Mouse (Mus musculus) liver, postnatal 0 days (tissue): Measurements from ENCODE around the gene Baz1a. TPM values are rescaled to one million over a fixed set of nuclear protein-coding genes. Genes with fewer than 3 reads are reported as not detected.

Experiments used
- ATAC-seq: fragments of 200-750 bp; cut with Nextera tagmentation; 2 replicates; pipeline ENCODE4 v1.8.0; 2017; ENCODE audit warnings: mild to moderate bottlenecking, moderate library complexity
- DNase-seq: peaks from one replicate; pipeline ENCODE4 v3.0.0-alpha.2; 2016
- H3K27ac ChIP-seq: fragments of 300-500 bp; sonication (generic); 2 replicates; pipeline ENCODE4 v1.5.1; 2014; ENCODE audit warnings: antibody characterized with exemption, moderate library complexity, mild to moderate bottlenecking, low read depth
- H3K27me3 ChIP-seq: fragments of 300-500 bp; sonication (generic); 2 replicates; pipeline ENCODE4 v1.6.1; 2014; ENCODE audit warnings: low read length, control low read depth, mixed read lengths; ENCODE audit not compliant: insufficient read depth
- H3K36me3 ChIP-seq: fragments of 300-500 bp; sonication (generic); replicated peaks from 2 replicates; pipeline ENCODE4 v1.6.1; 2014; ENCODE audit warnings: mild to moderate bottlenecking, control low read depth, low read length, moderate library complexity, mixed read lengths; ENCODE audit not compliant: insufficient read depth
- H3K4me1 ChIP-seq: fragments of 300-500 bp; sonication (generic); 2 replicates; pipeline ENCODE4 v1.6.1; 2014; ENCODE audit warnings: antibody characterized with exemption, mild to moderate bottlenecking, control low read depth; ENCODE audit not compliant: insufficient read depth
- H3K4me2 ChIP-seq: fragments of 300-500 bp; sonication (generic); 2 replicates; pipeline ENCODE4 v1.6.1; 2014; ENCODE audit warnings: low read depth, mild to moderate bottlenecking, low read length, moderate library complexity, mixed read lengths
- H3K4me3 ChIP-seq: fragments of 300-500 bp; sonication (generic); 2 replicates; pipeline ENCODE4 v1.5.1; 2014; ENCODE audit warnings: low read depth, low read length
- H3K9ac ChIP-seq: fragments of 300-500 bp; sonication (generic); replicated peaks from 2 replicates; pipeline ENCODE4 v1.6.1; 2014; ENCODE audit warnings: mild to moderate bottlenecking, moderate library complexity
- H3K9me3 ChIP-seq: fragments of 300-500 bp; sonication (generic); 2 replicates; pipeline ENCODE4 v1.6.1; 2016; ENCODE audit warnings: mild to moderate bottlenecking, control low read depth, low read length, mixed read lengths
- CTCF ChIP-seq: sonication (generic); IDR thresholded peaks from 2 replicates; pipeline ENCODE4 v1.5.1; 2016; ENCODE audit warnings: antibody characterized with exemption, low read depth
- EP300 ChIP-seq: IDR thresholded peaks from 2 replicates; pipeline ENCODE4 v1.6.1; 2016; ENCODE audit warnings: antibody characterized with exemption, low read depth, mild to moderate bottlenecking
- WGBS: fragments of 180-500 bp; shearing (Covaris S2); extraction: QIAGEN DNeasy Blood & Tissue Kit; methylation state at CpG from one replicate; pipeline ENCODE4 v1.1.7; 2014; ENCODE audit not compliant: insufficient replicate concordance; 5-methylcytosine and 5-hydroxymethylcytosine counted together
- polyA plus RNA-seq: library from polyadenylated mRNA; unstranded; fragments of >200 nt; fragmentation: Nextera tagmentation; extraction: Ambion mirVana; gene quantifications from 2 replicates; pipeline ENCODE4 v1.2.1, GENCODE M21; 2015

Gene Baz1a
- polyA plus RNA-seq, 1 experiment from 2014 or later = 18.5 TPM

DNA sequence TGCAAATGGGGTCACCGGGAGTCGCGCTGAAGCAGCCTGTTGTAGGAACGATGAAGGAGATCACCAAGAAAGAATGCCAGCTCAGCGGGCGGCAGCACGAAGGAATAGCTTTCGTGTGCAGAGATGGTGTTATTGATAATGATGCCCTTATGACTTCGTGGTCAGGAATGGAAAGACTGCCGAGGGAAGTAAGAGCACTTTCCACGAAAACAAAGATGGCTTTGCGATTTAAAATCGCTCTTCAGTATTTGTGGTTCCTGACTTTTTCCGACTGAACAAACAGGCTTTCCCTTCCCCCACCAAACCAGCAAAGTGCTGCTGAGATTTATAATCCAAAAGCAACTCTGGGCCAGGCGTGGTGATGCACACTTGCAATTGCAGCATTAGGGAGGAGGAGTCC lies 26.9 kb upstream of the Baz1a start:
- DNase-seq (no peak), ATAC-seq (no peak)
- no peak overlapping the region for H3K4me3 ChIP-seq
- TF ChIP-seq CTCF = no peak
- no peak for TF ChIP-seq EP300
- no peak overlapping the region for H3K4me2 ChIP-seq
- H3K9ac ChIP-seq = no peak overlapping the region
- 60% methylated on average over 15 of the region's 15 CpGs for WGBS
- no peaks in the 10 kb centered on the region for H3K4me1 ChIP-seq
- no peaks in the 10 kb centered on the region for H3K27me3 ChIP-seq
- H3K9me3 ChIP-seq = no peaks in the 10 kb centered on the region
- H3K27ac ChIP-seq = no peak overlapping the region
- peaks cover 7% of the 10 kb centered on the region for H3K36me3 ChIP-seq

DNA sequence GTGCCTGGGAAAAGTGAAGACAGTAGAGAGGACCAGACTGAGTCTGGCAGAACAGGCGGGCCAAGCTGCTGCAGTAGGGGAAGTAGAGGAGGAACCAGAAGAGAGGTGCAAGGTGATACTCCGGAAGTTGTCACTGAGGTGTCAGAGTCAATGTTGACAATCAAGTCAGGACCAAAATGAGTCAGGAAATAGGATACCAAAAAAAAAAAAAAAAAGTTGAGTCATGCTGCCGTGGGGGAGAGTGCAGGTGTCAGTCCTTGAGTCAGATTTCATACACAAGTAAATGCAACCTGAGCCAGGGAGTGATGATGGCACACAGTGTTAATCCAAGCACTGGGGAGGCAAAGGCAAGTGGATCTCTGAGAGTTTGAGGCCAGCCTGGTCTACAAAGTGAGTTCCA lies 12.9 kb upstream of the Baz1a start:
- no peaks in the 10 kb centered on the region for H3K27me3 ChIP-seq
- no peak for DNase-seq
- no peaks in the 10 kb centered on the region for H3K9me3 ChIP-seq
- no peaks in the 10 kb centered on the region for H3K4me1 ChIP-seq
- no peak overlapping the region for H3K9ac ChIP-seq
- no peak for TF ChIP-seq CTCF
- TF ChIP-seq EP300 = no peak
- H3K4me3 ChIP-seq = no peak overlapping the region
- no peak overlapping the region for H3K4me2 ChIP-seq
- ATAC-seq = 0 out of 2 replicates have a peak, but pooled peaks have one; percentile 8
- H3K36me3 ChIP-seq = no peaks in the 10 kb centered on the region
- 27% methylated on average over 3 of the region's 3 CpGs for WGBS
- no peak overlapping the region for H3K27ac ChIP-seq

GRCm38 (mm10) chr12:55023284-55023683 lies 9.1 kb upstream of the Baz1a start:
- no peak overlapping the region for H3K4me3 ChIP-seq
- no peaks in the 10 kb centered on the region for H3K9me3 ChIP-seq
- H3K27ac ChIP-seq = no peak overlapping the region
- no peak for ATAC-seq
- H3K36me3 ChIP-seq = no peaks in the 10 kb centered on the region
- no peak overlapping the region for H3K9ac ChIP-seq
- 70% methylated on average over 2 of the region's 2 CpGs for WGBS
- no peak for DNase-seq
- H3K27me3 ChIP-seq = no peaks in the 10 kb centered on the region
- no peaks in the 10 kb centered on the region; the same call in 1 of the 2 replicates for H3K4me1 ChIP-seq
- TF ChIP-seq EP300 = no peak
- TF ChIP-seq CTCF = no peak
- H3K4me2 ChIP-seq = no peak overlapping the region

GRCm38 (mm10) chr12:55019421-55019877 lies 5.3 kb upstream of the Baz1a start:
- Histone ChIP-seq H3K4me1 (peaks cover 6% of the 10 kb centered on the region), H3K4me2 (peak overlapping the region; percentile 42), H3K4me3 (no peak overlapping the region), H3K9ac (no peak overlapping the region), H3K9me3 (no peaks in the 10 kb centered on the region), H3K27ac (peak overlapping the region; percentile 76), H3K27me3 (no peaks in the 10 kb centered on the region), H3K36me3 (no peaks in the 10 kb centered on the region)
- TF ChIP-seq EP300 = no peak
- TF ChIP-seq CTCF = no peak
- ATAC-seq (peak; percentile 47; the same call in 1 of the 2 replicates), DNase-seq (peak; percentile 14)
- 45% methylated on average over 7 of the region's 7 CpGs for WGBS

GRCm38 (mm10) chr12:55017119-55017721 lies 3.1 kb upstream of the Baz1a start:
- DNase-seq = no peak
- no peaks in the 10 kb centered on the region for H3K36me3 ChIP-seq
- WGBS = 58% methylated on average over 9 of the region's 9 CpGs
- H3K9me3 ChIP-seq = no peaks in the 10 kb centered on the region
- no peak overlapping the region; the same call in 1 of the 2 replicates for H3K27ac ChIP-seq
- no peak for ATAC-seq
- no peak overlapping the region for H3K4me3 ChIP-seq
- TF ChIP-seq CTCF (no peak), EP300 (no peak)
- H3K4me1 ChIP-seq = peaks cover 6% of the 10 kb centered on the region
- H3K27me3 ChIP-seq = no peaks in the 10 kb centered on the region
- H3K4me2 ChIP-seq = 0 out of 2 replicates have a peak overlapping the region, but pooled peaks have one; percentile 9
- no peak overlapping the region for H3K9ac ChIP-seq

DNA sequence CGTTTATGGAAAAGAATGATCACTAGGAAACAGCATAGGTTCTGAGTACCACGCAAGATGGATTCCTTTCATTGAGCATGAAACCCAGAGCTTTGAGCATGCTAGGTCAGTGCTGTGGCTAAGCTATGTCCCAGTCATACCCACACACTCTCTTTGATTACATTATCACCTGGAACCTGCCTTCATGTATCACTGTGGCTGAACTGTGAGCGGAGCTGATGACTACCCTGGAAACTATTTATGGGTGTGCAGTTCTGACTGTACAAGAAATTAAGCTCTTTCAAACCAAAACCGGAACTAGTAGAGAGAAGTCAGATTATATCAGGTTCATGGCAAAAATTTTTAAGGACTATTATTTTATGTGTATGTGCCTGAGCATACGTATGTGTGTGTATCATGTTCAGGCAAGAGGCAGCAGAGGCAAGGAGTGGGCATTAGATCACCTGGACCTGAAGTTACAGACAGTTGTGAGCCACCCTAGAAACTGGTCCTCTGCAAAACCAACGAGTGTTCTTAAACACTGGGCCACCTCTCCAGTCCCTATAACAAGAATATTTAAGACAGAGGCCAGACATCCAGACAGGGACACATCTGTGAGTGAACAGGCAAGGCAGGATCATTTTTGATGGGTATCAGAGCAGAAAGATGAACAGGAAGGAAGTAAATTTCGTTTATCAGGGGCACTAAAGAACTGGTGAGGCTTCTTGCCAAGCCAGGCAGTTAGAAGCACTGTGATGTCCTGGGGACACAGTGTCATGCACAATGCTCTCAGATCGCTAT lies 2.4 kb upstream of the Baz1a start:
- no peak overlapping the region for H3K27ac ChIP-seq
- no peaks in the 10 kb centered on the region for H3K9me3 ChIP-seq
- DNase-seq (no peak), ATAC-seq (no peak)
- H3K27me3 ChIP-seq = no peaks in the 10 kb centered on the region
- H3K36me3 ChIP-seq = no peaks in the 10 kb centered on the region
- TF ChIP-seq EP300 (no peak), CTCF (no peak)
- 0 out of 2 replicates have a peak overlapping the region, but pooled peaks have one; percentile 9 for H3K4me2 ChIP-seq
- no peak overlapping the region for H3K9ac ChIP-seq
- peaks cover 6% of the 10 kb centered on the region for H3K4me1 ChIP-seq
- WGBS = 53% methylated on average over 8 of the region's 8 CpGs
- no peak overlapping the region for H3K4me3 ChIP-seq
